In genomic region chr1:127015894-127016245, GRCm38 (mm10) we compare ENCODE assay signal across 18 mouse cellular contexts.
DNase-seq lines count a peak whose midpoint lies in the region; ATAC-seq and TF ChIP-seq lines count a peak whose summit lies in the region.
"Had no signal": no experiment of that assay in that cellular context is flagged by ENCODE, and none has a peak within 500 bp of the region (broad histone marks: within the 10 kb centered on the region; RNA-seq: fewer than 3 reads in every experiment).

No protein-coding gene starts in this region.

- H3K27me3 ChIP-seq in forebrain, embryonic 13.5 days = no peaks in the 10 kb centered on the region
- H3K27me3 ChIP-seq in forebrain, postnatal 0 days (ENCODE audit: insufficient read depth, low read length) = no peaks in the 10 kb centered on the region
- no peaks in the 10 kb centered on the region for H3K27me3 ChIP-seq in neural tube, embryonic 15.5 days (replicated peaks)

- no peak; the same call in 1 of the 2 replicates for ATAC-seq in forebrain, embryonic 13.5 days
- ATAC-seq in forebrain, postnatal 0 days = no peak
- ATAC-seq in neural tube, embryonic 15.5 days (ENCODE audit: low FRiP score) = no peak
- ATAC-seq: inflammation-experienced regulatory T-cells, adult 6 months had no signal

- H3K36me3 ChIP-seq in forebrain, embryonic 13.5 days (ENCODE audit: poor library complexity, severe bottlenecking) = no peaks in the 10 kb centered on the region
- H3K36me3 ChIP-seq in forebrain, postnatal 0 days (ENCODE audit: insufficient read depth) = no peaks in the 10 kb centered on the region
- H3K36me3 ChIP-seq in neural tube, embryonic 15.5 days = no peaks in the 10 kb centered on the region

- H3K4me1 ChIP-seq in forebrain, embryonic 13.5 days = peaks cover 22% of the 10 kb centered on the region
- no peaks in the 10 kb centered on the region for H3K4me1 ChIP-seq in forebrain, postnatal 0 days (ENCODE audit: insufficient read depth)
- peaks cover 18% of the 10 kb centered on the region for H3K4me1 ChIP-seq in neural tube, embryonic 15.5 days

- H3K27ac ChIP-seq in forebrain, embryonic 13.5 days = peak overlapping the region; percentile 62
- H3K27ac ChIP-seq in forebrain, postnatal 0 days (ENCODE audit: low read depth, low read length) = no peak overlapping the region
- H3K27ac ChIP-seq in neural tube, embryonic 15.5 days (replicated peaks) = no peak overlapping the region
- no peak overlapping the region for H3K27ac ChIP-seq in left cerebral cortex, adult 2 months
- H3K27ac ChIP-seq: liver, embryonic 14.5 days had no signal

- H3K9me3 ChIP-seq in forebrain, embryonic 13.5 days (replicated peaks) = no peaks in the 10 kb centered on the region
- no peaks in the 10 kb centered on the region for H3K9me3 ChIP-seq in forebrain, postnatal 0 days (ENCODE audit: low read length)
- H3K9me3 ChIP-seq in neural tube, embryonic 15.5 days (replicated peaks) = no peaks in the 10 kb centered on the region

- H3K4me3 ChIP-seq in forebrain, embryonic 13.5 days = no peak overlapping the region
- no peak overlapping the region for H3K4me3 ChIP-seq in forebrain, postnatal 0 days (ENCODE audit: low read depth, low read length)
- H3K4me3 ChIP-seq in neural tube, embryonic 15.5 days (replicated peaks) = no peak overlapping the region
- no peak overlapping the region for H3K4me3 ChIP-seq in left cerebral cortex, adult 2 months
- H3K4me3 ChIP-seq: erythroblast, embryonic 14.5 days; myocyte had no signal

- TF ChIP-seq CTCF in forebrain, postnatal 0 days (IDR thresholded peaks at IDR 0.05; ENCODE audit: low read depth) = no peak
- TF ChIP-seq CTCF in left cerebral cortex, adult 2 months (IDR thresholded peaks at IDR 0.05) = no peak

- 37% methylated on average over 4 of the region's 4 CpGs for WGBS in forebrain, embryonic 13.5 days
- 44% methylated on average over 4 of the region's 4 CpGs for WGBS in forebrain, postnatal 0 days
- 50% methylated on average over 4 of the region's 4 CpGs for WGBS in neural tube, embryonic 15.5 days

- no peak for DNase-seq in forebrain, postnatal 0 days
- DNase-seq in neural tube, embryonic 10.5 days (ENCODE audit: extremely low spot score, low spot score) = peak; percentile 26
- DNase-seq in mesoderm, embryonic 11.5 days (ENCODE audit: low read depth, low spot score) = peak; percentile 47
- no peak for DNase-seq in urinary bladder, postnatal 10 days (ENCODE audit: low spot score)
- DNase-seq in adrenal gland, postnatal 36 days = no peak
- no peak for DNase-seq in left cerebral cortex, adult 2 months (ENCODE audit: extremely low spot score in 1 of 2, low spot score in 2 of 2)
- DNase-seq: adrenal gland, postnatal 25 days; cerebellum, adult 9-11 months; gastrocnemius, postnatal 25 days; kidney, adult 9 months; spleen, adult 18-20 months; thymus, adult 18-20 months had no signal

- intact Hi-C loops in left cerebral cortex, adult 2 months (cut with DNase I) = loop anchor here (2.0 to 10.0 kb wide), 4 partner anchors 189 to 749 kb away; partner anchors contain the start of gene Mgat5

- H3K9ac ChIP-seq in forebrain, embryonic 13.5 days = no peak overlapping the region; the same call in 1 of the 2 replicates
- H3K9ac ChIP-seq in forebrain, postnatal 0 days = no peak overlapping the region
- no peak overlapping the region for H3K9ac ChIP-seq in neural tube, embryonic 15.5 days (replicated peaks)
- H3K9ac ChIP-seq: liver, embryonic 14.5 days had no signal

- H3K4me2 ChIP-seq in forebrain, embryonic 13.5 days = 0 out of 2 replicates have a peak overlapping the region, but pooled peaks have one; percentile 1
- H3K4me2 ChIP-seq in forebrain, postnatal 0 days (ENCODE audit: low read depth) = no peak overlapping the region
- H3K4me2 ChIP-seq in neural tube, embryonic 15.5 days = no peak overlapping the region

Comparison
In these comparisons a context has a peak if more than half of its experiments do, and no peak if none do; other contexts are left out.
1. DNase-seq: peak in neural tube, embryonic 10.5 days (single experiment) and mesoderm, embryonic 11.5 days (single experiment); none in forebrain, postnatal 0 days (single experiment), urinary bladder, postnatal 10 days (single experiment), adrenal gland, postnatal 36 days (0 of 2) and left cerebral cortex, adult 2 months (0 of 2).